Mouse (Mus musculus) myocyte (in vitro differentiated cells): ENCODE measurements around the gene Sohlh2.

Source experiments
- CEBPB ChIP-seq: IDR thresholded peaks from 2 replicates; pipeline ENCODE4 v1.6.1; 2011; ENCODE audit warnings: mild to moderate bottlenecking, moderate library complexity; ENCODE audit not compliant: poor library complexity, insufficient read depth, severe bottlenecking
- E2F4 ChIP-seq: IDR thresholded peaks from one replicate; pipeline ENCODE4 v1.6.1; 2011; ENCODE audit warnings: mild to moderate bottlenecking, control low read depth, moderate library complexity; ENCODE audit not compliant: insufficient read depth
- MAX ChIP-seq: IDR thresholded peaks from one replicate; pipeline ENCODE4 v1.6.1; 2011; ENCODE audit warnings: low read depth, mild to moderate bottlenecking, control low read depth
- MYOD1 ChIP-seq, 3 experiments: IDR thresholded peaks; one replicate each; pipeline ENCODE4 v1.6.1; 2011; ENCODE audit warnings: control low read depth in 2 of 3, low read depth in 2 of 3, mild to moderate bottlenecking in 2 of 3, moderate library complexity in 1 of 3; ENCODE audit not compliant: insufficient read length in 2 of 3, control insufficient read depth in 1 of 3
- MYOG ChIP-seq, 3 experiments: IDR thresholded peaks; one replicate each; pipeline ENCODE4 v1.6.1; 2011; ENCODE audit warnings: control low read depth in 2 of 3, low read depth in 2 of 3, mild to moderate bottlenecking in 2 of 3; ENCODE audit not compliant: insufficient read length in 2 of 3, control insufficient read depth in 1 of 3, insufficient read depth in 1 of 3
- POLR2A ChIP-seq: IDR thresholded peaks from one replicate; pipeline ENCODE4 v1.6.1; 2011; ENCODE audit warnings: low read depth, mild to moderate bottlenecking, control low read depth, moderate library complexity; ENCODE audit not compliant: insufficient read length
- POLR2AphosphoS2 ChIP-seq: IDR thresholded peaks from one replicate; pipeline ENCODE4 v1.6.1; 2011; ENCODE audit warnings: low read depth, control low read depth; ENCODE audit not compliant: insufficient read length
- REST ChIP-seq: IDR thresholded peaks from one replicate; pipeline ENCODE4 v1.6.1; 2011; ENCODE audit warnings: mild to moderate bottlenecking, control low read depth, moderate library complexity; ENCODE audit not compliant: insufficient read depth, insufficient read length
- TCF12 ChIP-seq: IDR thresholded peaks from one replicate; pipeline ENCODE4 v1.6.1; 2011; ENCODE audit warnings: mild to moderate bottlenecking, control low read depth; ENCODE audit not compliant: poor library complexity, insufficient read depth, severe bottlenecking
- USF1 ChIP-seq: IDR thresholded peaks from one replicate; pipeline ENCODE4 v1.6.1; 2011; ENCODE audit warnings: low read depth, mild to moderate bottlenecking, control low read depth, moderate library complexity

DNA sequence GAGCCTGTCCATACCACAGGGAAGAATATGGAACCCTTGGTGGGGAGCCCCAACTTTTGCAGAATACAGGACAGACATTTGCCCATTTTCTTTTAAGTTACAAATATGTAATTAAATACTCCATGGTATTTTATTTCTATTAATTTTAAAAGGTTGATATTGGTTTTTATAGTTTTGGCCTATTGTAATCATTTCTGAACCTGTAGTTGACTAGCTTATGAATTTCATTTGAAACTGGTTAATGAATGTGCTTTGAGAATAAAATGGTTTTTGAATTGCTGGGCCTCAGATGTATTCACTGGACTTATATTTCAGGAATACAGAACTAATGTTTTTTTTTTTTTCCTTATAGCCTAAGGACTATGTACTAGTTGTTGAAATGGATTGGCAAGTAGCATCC is 44.8 kb upstream of the Sohlh2 start, which contains the start of gene Ccdc169:
- TF ChIP-seq MYOG (IDR thresholded peaks at IDR 0.05; ENCODE audit: control insufficient read depth in 1 of 3, insufficient read depth in 1 of 3, insufficient read length in 2 of 3, low read depth in 2 of 3) (no peak), POLR2A (no peak), USF1 (no peak), MAX (no peak), CEBPB (no peak), TCF12 (no peak), MYOD1 (IDR thresholded peaks at IDR 0.05; ENCODE audit: control insufficient read depth in 1 of 3, insufficient read length in 2 of 3, low read depth in 2 of 3) (no peak), REST (no peak), POLR2AphosphoS2 (no peak), E2F4 (no peak)
